Mouse (Mus musculus) ZHBTc4 (cell line): ENCODE data around the gene Kiss1.

Experiments used
- DNase-seq: peaks from one replicate; pipeline ENCODE4 v3.0.0-alpha.2; 2011; ENCODE audit warnings: low read depth, low spot score

The Kiss1 gene

DNA sequence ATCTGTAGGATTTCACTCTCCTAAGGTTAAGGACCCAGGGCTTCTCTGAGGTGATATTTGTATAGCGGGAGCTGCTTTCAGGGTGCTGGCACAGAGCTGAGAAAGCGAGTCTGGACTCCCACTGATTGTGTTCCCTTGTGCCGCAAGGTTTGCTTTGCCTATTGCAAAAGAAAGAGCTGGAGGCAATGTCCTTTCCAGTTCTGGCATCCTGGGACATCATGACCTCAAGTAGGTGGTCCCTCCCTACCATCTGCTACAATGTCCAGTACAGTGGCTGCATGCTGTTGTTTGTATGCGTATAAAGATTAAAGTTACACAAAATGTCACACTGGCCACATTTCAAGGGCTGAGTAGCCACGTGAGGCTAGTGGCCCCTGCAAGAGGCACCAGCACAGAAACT, 40.4 kb downstream of the Kiss1 start:
- no peak for DNase-seq

DNA sequence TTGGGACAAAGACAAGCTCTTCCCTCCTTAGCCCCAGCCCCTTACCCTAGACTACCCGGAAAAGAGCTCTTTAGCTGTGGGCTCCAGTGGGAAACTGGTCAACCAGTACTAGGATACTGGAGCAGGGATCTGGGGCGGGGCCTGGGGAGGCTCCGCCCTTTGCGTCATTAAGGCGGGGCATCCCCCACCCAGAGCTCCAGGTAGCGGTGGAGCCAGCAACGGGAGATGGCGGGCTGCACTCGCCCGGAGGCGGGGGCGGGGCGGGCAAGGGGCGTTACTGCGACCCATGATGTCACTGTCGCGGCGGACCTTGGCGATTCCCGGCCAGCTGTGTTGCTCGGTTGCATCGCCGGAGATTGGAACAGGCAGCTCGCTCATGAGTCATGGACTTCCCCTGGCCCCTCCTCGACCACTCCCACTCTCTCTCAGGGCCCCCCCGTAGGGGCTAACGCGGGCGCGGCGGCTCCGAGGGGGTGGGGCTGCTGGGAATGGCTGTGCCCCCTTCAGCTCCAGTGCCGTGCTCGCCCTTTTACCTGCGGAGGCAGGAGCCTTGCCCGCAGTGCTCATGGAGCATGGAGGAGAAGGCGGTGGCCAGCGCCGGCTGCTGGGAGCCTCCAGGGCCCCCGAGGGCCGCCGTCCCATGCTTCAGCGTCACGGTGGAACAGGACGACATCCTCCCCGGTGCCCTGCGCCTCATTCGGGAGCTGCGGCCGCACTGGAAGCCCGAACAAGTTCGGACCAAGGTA, 41.8 kb downstream of the Kiss1 start, which contains the start of gene Etnk2:
Gene Etnk2, plus strand, starts transcription at position 297 of the 746 bp plus-strand sequence.
- peak; percentile 98 for DNase-seq

DNA sequence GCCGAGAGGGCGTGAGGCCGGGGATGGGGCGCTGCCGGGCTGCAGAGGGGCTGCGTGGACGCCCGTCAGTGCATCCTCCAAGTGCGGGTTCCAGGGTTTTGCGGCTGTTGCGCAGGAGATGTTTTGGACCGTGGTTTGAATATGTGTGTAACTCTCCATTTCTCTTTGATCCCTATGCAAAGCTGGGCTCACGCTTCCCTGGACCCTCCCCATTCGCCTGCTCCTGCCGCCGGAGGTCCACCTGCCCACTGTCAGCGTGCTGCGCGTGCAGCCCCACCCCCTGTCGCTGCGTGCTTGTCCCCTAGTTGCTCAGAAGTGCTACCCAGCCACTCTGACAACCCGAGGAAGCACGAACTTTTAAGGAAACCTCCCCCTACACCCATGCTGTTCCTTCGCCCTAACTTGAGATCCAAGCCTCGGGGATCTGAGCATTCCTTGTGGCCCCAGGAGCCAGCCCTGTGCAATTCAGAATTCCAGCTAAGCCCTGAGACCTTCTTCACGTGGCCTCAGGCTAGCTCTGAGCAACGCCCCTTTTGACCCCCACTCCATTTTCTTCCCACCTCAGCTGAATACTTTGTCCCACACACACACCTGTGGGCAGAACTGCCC, 42.5 kb downstream of the Kiss1 start:
- DNase-seq = peak; percentile 69

DNA sequence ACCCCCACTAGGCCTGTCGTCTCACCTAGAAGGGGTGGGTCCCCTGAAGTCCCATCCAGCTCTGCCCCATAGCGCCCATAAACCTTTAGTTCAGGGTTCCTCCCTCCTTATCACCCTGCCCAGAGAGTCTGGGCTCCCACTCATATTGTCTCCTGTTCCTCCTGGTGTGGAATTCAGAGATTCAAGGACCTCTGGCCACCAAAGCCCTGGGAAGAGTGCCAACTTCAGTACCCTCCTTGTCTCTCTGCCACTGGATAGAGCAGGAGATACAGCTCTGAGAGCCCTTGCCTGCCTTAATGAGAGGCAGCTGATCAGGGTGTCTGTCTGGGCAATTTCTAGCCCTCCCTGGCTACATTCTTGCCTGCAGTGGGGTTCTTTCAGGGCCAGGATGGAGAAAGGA, 43.2 kb downstream of the Kiss1 start:
- no peak for DNase-seq

DNA sequence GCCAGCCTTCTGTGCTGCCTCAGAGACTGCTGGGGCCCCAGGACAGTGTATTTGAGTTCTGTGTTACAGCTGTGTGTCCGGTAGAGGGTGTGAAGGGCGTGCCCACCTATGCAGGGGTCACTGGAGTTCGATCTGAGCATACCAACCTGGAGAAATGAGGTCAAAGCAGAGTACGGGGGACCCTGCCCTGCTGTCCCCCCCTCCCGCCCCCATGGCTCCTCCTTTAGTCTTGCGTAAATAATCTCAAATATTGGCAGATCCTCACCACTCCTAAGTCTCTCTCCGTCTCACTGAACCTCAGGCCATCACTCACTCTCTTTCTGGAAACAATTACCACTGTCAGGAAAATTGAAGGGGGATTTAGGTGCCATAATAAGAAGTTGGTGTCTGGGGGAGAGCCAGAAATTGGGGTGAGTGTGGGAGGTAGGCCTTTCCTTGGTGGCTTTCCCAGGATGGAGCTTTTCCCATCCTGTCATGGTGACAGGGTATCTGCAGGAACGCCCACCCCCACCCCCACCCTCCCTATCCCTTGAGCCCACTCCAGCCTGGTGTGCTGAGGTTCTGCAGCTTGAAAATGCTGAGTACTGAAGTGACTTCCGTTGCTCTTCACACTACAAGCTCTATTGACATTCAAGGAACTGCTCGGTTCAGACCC, 45.4 kb downstream of the Kiss1 start:
- DNase-seq = no peak

DNA sequence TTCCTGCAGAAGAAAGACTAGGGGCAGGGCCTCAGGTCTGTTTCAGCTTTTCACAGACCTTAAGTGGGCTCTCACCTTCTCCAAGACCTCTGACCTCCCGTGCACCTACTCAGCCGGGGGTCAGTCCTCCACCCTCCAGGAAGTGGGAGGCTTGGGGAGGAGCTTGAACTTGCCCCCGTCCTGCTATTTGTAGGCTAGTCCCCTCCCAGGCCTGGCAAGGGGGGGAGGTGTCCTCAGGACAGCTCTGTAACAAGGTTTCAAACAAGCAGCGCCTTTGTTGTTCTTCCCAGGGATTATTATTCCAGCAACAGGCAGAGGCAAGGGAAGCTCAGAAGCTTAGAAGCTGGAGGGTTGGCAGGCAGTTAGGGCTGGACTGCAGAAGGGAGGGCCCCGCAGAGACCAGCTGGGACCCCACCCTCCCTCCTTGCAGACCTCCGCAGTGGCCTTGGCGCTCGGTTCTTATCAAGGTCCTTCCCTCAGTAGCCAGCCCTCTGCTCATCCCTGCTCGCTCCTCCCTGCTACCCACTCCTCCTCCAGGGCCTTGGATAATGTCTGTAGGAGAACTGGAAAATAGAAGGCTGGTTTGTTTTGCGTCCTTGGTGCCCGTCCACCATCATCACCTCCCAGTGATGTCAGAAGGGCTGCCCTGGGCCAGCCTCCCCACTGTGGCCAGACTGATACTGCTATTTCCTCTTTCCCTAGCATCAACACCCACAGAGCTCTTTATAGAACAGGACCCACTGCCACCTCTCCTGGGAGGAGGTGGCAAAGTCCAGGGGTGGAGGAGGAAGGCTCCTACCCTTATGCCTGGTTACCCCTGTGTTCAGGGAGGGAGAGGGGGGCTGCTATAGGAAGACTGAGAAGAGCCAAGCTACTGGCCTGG, 46.2 kb downstream of the Kiss1 start:
- peak; percentile 98 for DNase-seq

DNA sequence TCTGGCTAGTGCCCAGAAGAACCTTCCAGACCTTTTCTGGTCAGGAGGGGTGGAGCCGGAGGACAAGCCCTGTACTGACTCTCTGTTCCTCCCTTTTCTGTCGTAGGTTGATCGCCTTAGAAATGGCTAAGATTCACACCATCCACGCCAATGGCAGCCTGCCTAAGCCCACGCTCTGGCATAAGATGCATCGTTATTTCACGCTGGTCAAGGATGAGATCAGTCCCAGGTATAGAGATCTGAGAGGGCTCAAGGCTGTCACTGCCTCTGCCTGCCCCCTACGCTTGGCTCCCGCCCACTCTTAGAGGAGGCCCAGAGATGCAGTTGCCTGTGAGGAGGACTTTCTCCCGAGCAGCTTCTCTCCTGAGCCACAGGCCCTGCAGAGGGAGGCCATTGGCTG, 47.0 kb downstream of the Kiss1 start:
- DNase-seq = no peak

DNA sequence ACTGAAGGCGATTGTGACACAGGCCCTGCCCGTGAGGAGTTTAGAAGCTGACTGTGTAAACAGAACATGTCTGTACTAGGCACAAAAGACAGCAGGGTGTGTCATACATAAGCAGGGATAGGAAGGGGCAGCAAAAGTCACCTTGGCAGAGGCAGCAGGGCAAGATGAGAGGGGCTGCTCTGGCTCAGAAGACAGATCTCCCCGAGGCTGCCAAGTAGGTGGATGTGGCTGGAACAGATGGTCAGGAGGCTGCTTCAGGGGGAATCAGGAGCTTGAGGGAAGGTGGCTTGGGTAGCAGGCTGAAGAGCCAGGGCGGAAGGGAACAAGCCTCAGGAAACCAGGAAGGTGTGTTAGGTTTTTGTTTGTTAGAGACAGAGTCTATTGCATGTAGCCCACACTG, 48.7 kb downstream of the Kiss1 start:
- DNase-seq = no peak

DNA sequence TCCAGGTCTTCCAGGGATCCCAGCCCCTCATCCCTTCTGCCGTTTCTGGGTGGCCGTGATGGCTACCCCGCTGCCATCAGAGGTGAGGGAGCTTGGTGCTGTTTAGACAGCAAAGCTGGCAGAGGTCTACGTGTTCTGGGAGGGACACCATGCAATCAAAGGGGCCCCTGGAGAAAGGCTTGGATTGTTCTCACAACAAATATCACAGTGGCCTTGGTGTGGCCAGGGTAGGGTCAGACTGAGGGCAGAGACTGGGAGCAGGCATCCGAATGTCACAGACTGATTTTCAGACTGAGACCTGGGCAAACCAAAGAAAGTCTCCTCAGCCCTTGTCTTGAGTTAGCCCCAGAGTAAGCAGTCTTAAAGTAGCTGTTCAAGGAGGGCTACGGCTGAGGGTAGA, 49.8 kb downstream of the Kiss1 start:
- no peak for DNase-seq

DNA sequence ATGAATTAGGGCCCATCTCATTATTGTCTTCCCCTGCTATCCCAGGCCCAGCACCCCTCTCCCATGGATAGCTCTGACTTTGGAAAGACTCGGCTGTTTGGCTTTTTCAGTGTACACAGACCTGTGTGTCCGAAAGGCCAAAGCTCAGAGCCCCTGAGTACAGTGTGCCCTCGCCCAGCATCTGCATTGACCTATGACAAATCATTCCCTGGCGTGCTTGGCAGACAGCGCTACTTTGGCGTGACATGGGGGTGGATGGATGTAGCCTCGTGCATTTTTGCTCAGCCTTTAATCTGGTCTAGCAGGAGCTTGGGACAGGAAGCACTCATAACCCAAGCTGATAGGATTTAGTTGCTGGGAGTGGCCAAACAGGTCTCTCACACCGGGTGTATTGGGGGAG, 50.4 kb downstream of the Kiss1 start:
- no peak for DNase-seq

DNA sequence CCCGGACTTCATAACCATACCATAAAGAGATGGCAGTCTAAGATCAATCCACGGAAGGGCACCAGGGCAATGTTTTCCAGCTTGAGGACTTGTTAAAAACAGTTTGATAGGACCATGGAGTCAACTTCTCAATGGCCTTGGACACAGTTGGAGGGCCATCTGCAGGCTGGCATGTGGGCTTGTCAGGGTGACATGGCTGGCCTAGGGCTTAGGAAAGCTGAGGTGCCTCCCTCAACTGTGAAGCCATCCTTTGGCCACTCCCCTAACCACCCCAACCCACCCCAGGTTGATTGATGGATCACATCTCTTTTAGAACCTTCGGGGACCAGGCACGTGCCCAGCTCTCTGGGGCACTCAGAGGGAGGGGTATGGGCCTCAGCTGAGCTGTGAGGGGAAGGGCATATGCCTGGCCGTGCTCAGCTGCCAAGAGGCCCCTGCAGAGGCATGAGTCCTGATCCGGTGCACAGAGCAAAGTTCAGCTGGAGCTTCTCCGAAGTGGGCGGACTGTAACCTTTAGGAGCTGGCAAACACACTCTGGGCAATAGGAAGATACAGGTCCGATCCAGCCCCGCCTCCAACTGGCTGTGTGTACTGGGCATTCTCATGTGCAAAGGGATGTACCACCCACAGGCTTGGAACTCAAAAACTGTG, 54.1 kb downstream of the Kiss1 start:
- no peak for DNase-seq

DNA sequence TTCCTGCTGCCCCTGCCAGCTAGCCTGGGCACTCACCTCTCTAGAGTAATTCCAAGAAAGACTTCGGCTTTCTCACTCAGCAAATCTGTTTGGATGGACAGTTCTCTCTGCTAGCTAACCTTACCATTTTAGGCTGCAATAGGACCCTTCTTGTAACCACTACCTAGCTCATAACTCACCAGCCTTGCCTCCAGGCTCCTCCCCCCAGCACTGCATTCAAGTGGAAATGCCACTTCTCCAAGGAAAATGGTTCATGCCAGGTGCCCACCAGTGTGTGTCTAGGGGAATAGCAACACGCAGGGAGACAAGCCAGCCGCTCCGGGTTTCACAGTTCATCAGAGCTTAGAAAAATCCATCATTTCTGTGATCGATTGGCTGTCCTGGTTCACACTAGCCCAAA, 55.9 kb downstream of the Kiss1 start:
- no peak for DNase-seq
